Mouse (Mus musculus) spleen, adult 2 months (tissue): ENCODE measurements at regions not wholly inside any gene's neighbourhood (a gene's known extent, or its start where the extent isn't known, plus 50 kb on each side); places are given as distances from the start of the nearest gene placed in this dataset.
A peak's percentile ranks its signal among the peaks of the same experiment; 100 is the strongest.

ENCODE experiments used
- DNase-seq, 2 experiments: peaks; one replicate each; pipeline versions ENCODE4 v3.0.0 to v3.0.0-alpha.2; 2012 to 2021; ENCODE audit warnings: low spot score in 2 of 2, low read depth in 1 of 2
- H3K27ac ChIP-seq: fragments of 200-500 bp; 2 replicates; pipeline ENCODE4 v1.5.1; 2012; ENCODE audit warnings: low read length, inconsistent platforms; ENCODE audit not compliant: insufficient read depth
- H3K27me3 ChIP-seq: fragments of 200-500 bp; 2 replicates; pipeline ENCODE4 v1.6.1; 2012; ENCODE audit warnings: mild to moderate bottlenecking, moderate library complexity, low read length, inconsistent platforms; ENCODE audit not compliant: control insufficient read depth, insufficient read depth
- H3K36me3 ChIP-seq: fragments of 200-500 bp; 2 replicates; pipeline ENCODE4 v1.6.1; 2012; ENCODE audit warnings: mild to moderate bottlenecking, low read length, inconsistent platforms; ENCODE audit not compliant: control insufficient read depth, insufficient read depth
- H3K4me1 ChIP-seq: fragments of 200-500 bp; 2 replicates; pipeline ENCODE4 v1.6.1; 2011; ENCODE audit warnings: inconsistent platforms; ENCODE audit not compliant: control insufficient read depth, insufficient read depth, insufficient read length
- H3K4me3 ChIP-seq: fragments of 200-500 bp; 2 replicates; pipeline ENCODE4 v1.5.1; 2011; ENCODE audit warnings: mild to moderate bottlenecking, inconsistent platforms; ENCODE audit not compliant: insufficient read depth, insufficient read length; ENCODE audit errors: extremely low read depth
- CTCF ChIP-seq: fragments of 200-500 bp; IDR thresholded peaks from 2 replicates; pipeline ENCODE4 v1.5.1; 2011; ENCODE audit warnings: mild to moderate bottlenecking, inconsistent platforms; ENCODE audit not compliant: insufficient read depth, insufficient read length, insufficient replicate concordance; ENCODE audit errors: extremely low read depth
- POLR2A ChIP-seq: fragments of 200-500 bp; IDR thresholded peaks from 2 replicates; pipeline ENCODE4 v1.6.1; 2011; ENCODE audit warnings: low read depth, low read length, inconsistent platforms
- WGBS: fragments of 180-500 bp; shearing (Covaris S2); methylation state at CpG from one replicate; pipeline ENCODE4 v1.1.7; 2018; 5-methylcytosine and 5-hydroxymethylcytosine counted together

DNA sequence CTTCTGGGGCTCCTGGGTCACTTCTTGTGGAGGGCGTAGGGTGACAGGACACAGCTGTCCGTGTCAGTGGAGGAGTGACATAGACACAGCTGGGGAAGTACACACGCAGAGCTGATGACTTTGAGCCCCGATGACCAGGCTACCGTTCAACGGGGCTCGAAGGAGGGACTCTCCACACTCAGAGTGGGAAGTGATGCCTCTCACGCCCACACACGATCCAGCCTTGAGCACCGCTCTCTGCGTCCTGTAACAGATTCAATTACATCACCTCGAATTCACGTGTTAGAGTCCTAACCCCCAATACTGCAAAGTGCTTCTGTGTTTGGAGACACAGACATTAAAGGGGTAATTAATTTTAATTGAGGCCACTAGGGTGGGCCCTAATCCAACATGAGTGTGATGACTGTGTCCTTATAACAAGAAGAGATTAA lies 101.4 kb upstream of the Sdk2 start:
- 43% methylated on average over 13 of the region's 13 CpGs for WGBS
- TF ChIP-seq CTCF (no peak), POLR2A (no peak)
- H3K27ac ChIP-seq: no peak overlapping the region
- peak in 1 of 2 experiments; percentile 40 for DNase-seq
- no peaks in the 10 kb centered on the region for H3K27me3 ChIP-seq
- H3K4me3 ChIP-seq: no peak overlapping the region
- peaks cover 9% of the 10 kb centered on the region; the same call in 1 of the 2 replicates for H3K4me1 ChIP-seq
- H3K36me3 ChIP-seq: no peaks in the 10 kb centered on the region

DNA sequence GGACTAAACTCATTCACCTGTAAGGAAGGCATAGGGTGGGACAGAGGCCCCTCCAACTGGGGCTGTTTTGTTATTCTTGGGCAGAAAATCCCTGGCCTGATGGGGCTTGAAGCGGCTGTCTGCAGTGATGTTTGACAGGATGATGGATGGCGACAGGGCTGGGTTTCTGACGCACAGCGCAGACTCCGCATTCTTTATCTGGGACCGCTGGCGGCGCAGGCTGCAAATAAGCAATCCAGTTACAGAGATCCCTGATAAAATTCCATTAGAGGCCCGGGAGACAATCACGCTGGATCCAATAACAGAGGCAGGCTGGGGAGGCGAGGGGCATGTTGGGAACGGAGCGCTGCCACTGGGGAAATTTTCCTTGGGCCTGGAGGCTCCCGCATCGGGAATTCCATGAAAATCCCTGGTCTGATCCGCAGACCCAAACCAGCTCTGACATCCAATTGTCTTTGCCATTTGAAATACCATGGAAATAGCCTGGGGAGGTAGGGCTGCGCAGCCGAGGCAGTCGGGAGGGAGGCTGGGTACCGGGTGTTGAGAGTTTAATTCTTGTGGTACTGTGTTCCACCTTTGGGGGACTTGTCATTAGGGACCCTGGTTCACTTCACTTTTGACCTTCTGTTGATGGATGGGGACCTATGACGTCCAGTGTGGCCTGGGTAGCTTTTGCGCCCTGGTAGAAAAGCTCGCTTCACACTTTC lies 99.0 kb upstream of the Sdk2 start:
- H3K27ac ChIP-seq: no peak overlapping the region
- 55% methylated on average over 23 of the region's 23 CpGs for WGBS
- DNase-seq: no peak
- no peak for TF ChIP-seq CTCF
- TF ChIP-seq POLR2A: no peak
- no peaks in the 10 kb centered on the region for H3K27me3 ChIP-seq
- peaks cover 9% of the 10 kb centered on the region; the same call in 1 of the 2 replicates for H3K4me1 ChIP-seq
- no peaks in the 10 kb centered on the region for H3K36me3 ChIP-seq
- H3K4me3 ChIP-seq: no peak overlapping the region

DNA sequence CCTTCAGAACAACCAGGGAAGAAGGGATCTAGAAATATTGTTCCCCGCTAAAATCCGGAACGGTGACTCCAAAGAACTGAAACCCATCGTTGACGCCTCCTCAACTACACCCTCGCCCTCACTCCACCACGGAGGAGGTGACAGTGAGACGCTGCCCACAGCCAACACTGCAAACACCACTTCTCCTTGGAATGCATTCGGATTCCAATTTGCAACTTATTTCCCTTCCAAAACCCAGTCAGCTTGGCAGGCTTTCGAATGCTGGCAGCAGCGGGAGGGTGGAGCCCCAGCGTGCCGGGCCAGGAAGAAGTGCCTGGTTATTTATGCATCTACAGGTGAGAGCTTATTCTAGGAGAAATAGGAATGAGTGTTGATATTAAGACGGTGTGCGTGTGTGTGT lies 85.9 kb upstream of the Sdk2 start:
- WGBS: 85% methylated on average over 15 of the region's 15 CpGs
- no peak overlapping the region for H3K27ac ChIP-seq
- peaks cover 3% of the 10 kb centered on the region; the same call in 1 of the 2 replicates for H3K4me1 ChIP-seq
- no peak for DNase-seq
- no peaks in the 10 kb centered on the region for H3K27me3 ChIP-seq
- H3K4me3 ChIP-seq: no peak overlapping the region
- TF ChIP-seq CTCF (no peak), POLR2A (no peak)
- no peaks in the 10 kb centered on the region for H3K36me3 ChIP-seq

- Histone ChIP-seq H3K36me3 (no peaks in the 10 kb centered on the region), H3K4me3 (no peak overlapping the region), H3K4me1 (no peaks in the 10 kb centered on the region; the same call in 1 of the 2 replicates), H3K27me3 (no peaks in the 10 kb centered on the region), H3K27ac (no peak overlapping the region)
- DNase-seq: no peak
- TF ChIP-seq POLR2A: no peak
- TF ChIP-seq CTCF: no peak
- WGBS: 54% methylated on average over 5 of the region's 5 CpGs
These were observed 79.5 kb upstream of the Sdk2 start for GRCm38 (mm10) chr11:114146334-114146733.

GRCm38 (mm10) chr11:114129270-114129669 lies 62.4 kb upstream of the Sdk2 start:
- H3K4me1 ChIP-seq: no peaks in the 10 kb centered on the region
- no peak for DNase-seq
- 75% methylated on average over 8 of the region's 8 CpGs for WGBS
- no peaks in the 10 kb centered on the region for H3K36me3 ChIP-seq
- H3K4me3 ChIP-seq: no peak overlapping the region
- H3K27me3 ChIP-seq: no peaks in the 10 kb centered on the region
- TF ChIP-seq POLR2A (no peak), CTCF (no peak)
- H3K27ac ChIP-seq: no peak overlapping the region

- Histone ChIP-seq H3K4me1 (no peaks in the 10 kb centered on the region), H3K4me3 (no peak overlapping the region), H3K27me3 (no peaks in the 10 kb centered on the region), H3K36me3 (no peaks in the 10 kb centered on the region), H3K27ac (no peak overlapping the region)
- TF ChIP-seq POLR2A (no peak), CTCF (no peak)
- DNase-seq: no peak
- WGBS: 85% methylated on average over 8 of the region's 8 CpGs
These were observed 62.0 kb upstream of the Sdk2 start for GRCm38 (mm10) chr11:114128841-114129240.

DNA sequence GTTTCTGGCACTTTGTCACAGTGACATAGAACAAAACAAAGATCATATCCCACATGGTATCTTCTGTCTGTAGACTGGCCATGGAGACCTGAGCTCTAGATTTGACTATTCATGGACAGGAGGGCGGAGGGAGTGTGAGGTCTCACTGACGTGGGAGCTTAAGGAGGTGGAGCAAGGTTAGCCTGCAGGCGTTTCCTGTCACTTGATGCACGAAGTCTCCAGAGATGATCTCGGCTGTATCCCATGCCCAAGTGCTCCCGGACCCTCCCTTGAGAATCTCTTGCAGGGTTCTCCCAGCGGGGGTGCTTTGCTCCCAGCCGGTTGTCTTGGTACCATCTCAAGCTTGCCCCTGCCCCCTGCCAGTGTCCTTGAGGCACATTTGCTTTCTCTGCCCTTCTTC lies 60.6 kb upstream of the Sdk2 start:
- WGBS: 16% methylated on average over 8 of the region's 8 CpGs
- Histone ChIP-seq H3K4me3 (no peak overlapping the region), H3K27me3 (no peaks in the 10 kb centered on the region), H3K36me3 (no peaks in the 10 kb centered on the region), H3K27ac (no peak overlapping the region), H3K4me1 (no peaks in the 10 kb centered on the region)
- no peak for DNase-seq
- TF ChIP-seq CTCF: no peak
- no peak for TF ChIP-seq POLR2A
